Mouse (Mus musculus) adrenal gland, adult 2 months (tissue): ENCODE results near the gene Relch. TPM values are rescaled to one million over a fixed set of nuclear protein-coding genes. Genes with fewer than 3 reads are reported as not detected.
A peak's percentile ranks its signal among the peaks of the same experiment; 100 is the strongest.
"Not testable (repeated sequence)": the region's sequence is repeated elsewhere in the genome, so short reads cannot be mapped to it uniquely, and the experiment has no call there.

Experiments used
- DNase-seq: peaks from one replicate; pipeline ENCODE4 v3.0.0; 2021
- polyA plus RNA-seq: library from polyadenylated mRNA; depleted of rRNA; stranded (reverse); fragments of >200 nt; gene quantifications from 2 replicates; pipeline ENCODE4 v1.2.3, GENCODE M21; 2012
- total RNA-seq, 2 experiments: library from RNA; stranded (reverse); gene quantifications; 2 replicates each; pipeline ENCODE4 v1.2.3; 2021

The Relch gene
- total and polyA plus RNA-seq, 3 experiments = 29.1 to 37.9 (median 32.8) TPM

DNA sequence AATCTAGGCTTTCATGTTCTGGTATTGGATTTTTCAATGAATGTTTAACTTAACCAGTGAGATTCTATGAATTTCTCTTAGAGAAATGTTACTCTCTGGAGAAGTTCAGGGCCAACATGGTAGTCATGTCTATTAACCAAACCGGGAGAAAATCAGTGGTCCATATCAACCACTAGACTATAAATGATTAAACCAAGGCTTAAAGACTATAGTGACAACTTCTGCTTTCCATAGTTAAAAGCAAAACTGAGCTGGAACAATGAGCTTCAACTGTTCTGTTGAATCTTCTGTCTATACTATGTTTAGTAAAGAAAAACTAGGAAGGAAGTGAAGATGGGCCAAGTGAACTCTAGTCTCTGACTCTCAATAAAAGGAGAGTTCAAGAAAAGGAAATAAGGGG, 82.8 kb downstream of the Relch start:
- no peak for DNase-seq

DNA sequence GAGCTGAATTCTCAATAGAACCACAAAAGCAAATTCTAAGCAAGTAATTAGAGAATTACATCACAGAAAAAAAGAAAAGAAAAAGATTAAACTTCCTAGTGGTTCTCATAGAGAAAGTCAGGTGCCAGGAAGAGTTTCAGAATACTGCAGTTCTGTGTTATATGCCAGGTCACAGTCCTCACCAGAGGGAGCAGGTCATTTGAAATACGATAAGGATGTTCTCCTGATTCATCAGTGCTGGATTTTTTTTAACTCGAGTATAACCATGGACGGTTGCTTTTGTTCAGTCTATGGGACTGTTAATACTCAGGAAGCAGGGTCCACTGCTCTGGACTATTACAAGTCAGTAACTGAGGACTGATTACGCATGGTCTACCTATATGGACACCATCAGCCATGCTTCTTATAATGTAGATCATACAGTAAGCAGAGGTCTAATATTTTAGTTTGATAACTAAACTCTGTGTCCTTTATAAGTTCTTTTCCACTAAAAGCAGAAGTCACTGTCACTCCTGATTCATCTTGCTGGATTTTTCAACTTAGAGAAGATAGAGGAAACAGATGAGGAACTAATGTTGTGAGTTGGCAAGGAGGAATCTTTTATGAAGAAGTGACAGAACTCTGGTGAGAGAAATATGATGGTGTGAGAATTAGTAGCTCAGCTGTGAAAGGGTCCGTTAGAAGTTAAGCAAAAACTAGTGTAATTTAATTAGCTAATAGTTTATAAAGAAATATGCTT, 83.4 kb downstream of the Relch start:
- no peak for DNase-seq

DNA sequence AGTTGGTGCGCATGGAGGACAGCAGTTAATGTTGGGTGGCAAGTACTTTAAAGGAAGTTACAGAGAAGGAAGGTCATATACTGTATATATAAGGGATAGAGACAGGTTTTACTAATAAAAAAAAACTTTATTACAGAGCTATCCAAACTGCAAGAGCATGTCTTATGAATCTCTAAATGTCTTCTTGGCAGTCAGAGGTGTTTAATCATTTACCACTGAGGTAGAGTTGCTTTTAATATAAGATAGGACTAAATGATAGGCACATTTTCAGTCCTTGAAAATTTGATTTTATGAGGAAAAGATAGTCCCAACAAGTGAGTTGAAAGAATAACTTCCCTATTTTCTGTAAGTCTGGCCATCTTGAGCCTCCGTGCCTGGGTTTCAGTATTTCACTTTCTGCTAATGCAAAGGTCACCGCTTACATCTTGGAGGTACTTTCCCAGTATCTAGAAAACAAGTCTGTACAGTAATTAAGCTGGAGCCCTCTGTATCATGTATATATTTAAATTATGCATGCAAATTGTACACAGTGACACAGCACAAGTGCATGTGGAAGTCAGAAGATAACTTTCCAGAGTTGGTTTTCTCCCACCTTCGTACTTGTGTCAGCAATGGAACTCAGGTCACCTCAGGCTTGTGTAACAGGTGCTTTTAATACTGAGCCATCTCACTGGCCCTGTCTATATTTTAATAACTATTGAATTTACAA, 84.6 kb downstream of the Relch start:
- DNase-seq = no peak

DNA sequence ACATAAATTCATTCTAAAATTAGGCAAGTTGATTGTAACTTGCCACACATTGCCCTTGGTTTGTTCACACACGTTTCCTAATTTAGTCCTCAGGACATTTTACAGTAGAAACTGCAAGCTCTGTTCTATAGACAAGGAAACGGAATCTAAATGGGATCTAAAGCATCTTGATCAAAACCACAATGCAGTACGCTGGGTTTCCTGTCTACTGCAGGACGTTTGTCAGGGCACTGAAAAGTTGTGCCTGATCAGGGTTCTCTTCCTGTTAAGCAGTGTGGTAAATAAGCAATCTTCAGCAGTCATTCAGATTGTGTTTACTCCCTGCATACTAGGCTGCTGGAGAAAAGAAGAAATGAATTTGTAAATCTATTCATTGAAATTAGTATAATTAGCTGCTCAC, 88.5 kb downstream of the Relch start:
- no peak for DNase-seq

DNA sequence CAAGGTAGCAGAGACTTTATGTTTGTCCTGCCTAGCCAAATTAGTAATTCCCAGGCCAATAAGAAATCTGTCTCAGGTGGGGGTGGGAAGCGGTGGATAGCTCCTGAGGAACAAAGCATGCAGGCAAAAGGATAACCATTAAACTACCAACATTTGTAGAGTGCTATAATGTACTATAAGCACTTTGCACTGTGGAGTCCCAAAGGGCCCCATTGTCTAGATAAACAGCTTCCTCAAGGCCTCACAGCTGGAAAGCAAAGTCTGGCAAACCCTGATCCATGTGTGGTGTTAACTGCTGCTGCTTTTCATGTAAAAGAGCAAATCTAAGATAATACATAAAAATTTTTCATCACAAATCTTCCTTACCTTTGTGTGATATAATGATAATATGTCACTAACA, 89.3 kb downstream of the Relch start:
- DNase-seq = no peak

DNA sequence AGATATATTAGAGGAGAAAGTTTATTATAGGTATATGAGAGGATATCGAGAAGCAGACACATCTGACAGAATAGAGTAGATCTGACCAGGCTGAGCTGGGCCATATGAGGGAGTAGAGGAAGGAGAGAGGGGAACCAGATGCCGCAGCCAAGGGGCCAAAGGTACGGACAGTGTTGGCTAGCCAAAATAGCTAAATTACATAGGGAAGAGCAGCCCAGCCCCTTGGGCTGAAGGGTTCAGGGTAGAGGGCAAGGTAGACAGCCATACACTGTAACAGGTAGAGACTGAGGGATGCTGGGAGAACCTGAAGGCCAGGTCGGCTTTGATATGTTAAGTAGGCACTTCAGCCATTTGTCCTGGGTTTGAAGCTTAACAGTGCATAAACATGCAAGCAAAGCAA, 95.1 kb downstream of the Relch start:
- DNase-seq = no peak

DNA sequence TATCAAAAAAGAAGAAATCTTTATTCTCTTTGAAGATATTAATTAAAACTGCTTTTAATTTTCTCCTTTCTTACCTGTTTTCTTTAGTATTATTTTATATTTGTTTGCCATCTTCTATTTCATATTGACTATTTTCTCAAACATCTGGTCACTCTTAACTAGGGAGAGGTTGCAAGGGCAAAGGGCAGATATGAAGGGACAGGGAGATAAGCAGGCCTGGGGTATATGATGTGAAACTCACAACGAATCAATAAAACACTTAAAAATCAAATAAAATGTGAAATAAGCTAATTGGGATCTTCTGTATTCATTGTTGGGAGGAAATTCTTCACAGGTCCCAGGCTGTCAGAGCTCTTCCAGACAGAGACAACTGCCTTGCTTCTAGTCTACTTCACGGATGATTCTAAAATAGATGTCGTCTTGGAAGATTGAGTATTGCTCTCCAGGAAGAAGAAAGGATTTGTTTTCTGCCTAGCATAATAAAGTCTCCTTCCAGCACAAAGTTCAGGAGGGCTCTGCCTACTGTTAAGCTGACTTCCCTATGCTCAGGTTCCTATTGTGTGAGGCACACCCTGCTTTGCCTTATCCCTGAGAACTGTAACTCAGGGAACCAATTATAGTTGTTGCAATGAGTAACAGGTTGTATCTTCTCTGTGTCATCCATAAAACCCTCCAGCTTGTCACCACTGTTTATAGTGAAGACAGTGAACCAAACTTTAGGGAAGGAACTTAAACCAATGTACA, 95.9 kb downstream of the Relch start:
- no peak for DNase-seq

DNA sequence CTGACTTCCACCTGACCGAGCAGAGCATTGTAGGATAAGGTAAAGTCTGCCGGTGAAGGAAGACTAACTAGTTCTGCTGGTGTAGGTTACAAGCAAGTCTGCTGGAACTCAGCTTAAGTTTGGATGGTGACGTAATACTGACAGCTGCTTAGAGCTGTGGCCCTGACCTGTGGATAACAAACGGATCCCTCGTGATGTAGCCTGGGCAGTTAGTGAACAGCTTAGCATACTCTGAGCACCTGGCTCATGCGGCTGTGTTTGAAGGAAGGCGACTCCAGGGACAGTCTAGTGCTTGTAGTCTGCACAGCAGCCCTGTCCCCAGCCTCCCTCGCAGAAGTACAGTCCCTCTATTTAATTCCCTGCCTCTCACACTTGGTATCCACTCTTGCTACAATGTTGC, 101.9 kb downstream of the Relch start:
- DNase-seq = no peak

DNA sequence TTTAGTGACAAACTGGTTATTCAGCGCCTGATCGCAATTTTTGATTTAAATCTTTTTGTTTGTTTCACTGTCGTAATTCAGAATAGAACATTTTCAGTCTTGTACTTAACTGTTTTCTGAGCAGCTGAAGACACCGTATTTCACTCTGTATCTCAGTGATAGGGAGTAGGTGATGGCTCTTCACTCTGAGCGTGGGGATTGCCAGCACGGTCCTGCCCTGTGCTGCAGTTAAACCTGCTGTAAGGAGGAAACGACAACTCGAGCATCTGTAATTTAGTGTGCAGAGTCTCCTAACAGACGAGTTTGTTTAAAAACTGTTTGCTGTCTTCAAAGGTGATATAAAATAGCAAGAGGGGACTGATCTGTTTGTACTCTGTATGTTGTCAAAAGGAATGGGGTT, 102.4 kb downstream of the Relch start:
- not testable (repeated sequence) for DNase-seq

DNA sequence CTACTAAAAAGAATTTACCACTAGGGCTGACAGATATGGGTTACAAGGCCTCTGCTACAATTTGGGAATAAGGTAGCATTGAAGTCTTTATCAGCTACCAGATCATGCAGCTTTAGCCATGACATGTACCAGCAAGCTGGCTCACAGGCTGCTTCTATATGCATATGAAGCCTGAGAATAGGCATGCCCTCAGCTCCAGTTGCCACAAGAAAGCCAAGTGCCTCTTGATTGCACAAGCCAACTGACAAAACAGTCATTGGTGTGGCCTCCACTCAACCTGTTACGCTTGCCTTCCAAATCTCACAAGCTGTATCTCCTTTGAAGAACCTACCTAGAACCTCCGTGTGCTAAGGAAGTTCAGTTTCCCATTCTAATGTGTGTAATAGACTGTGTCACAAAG, 104.7 kb downstream of the Relch start:
- DNase-seq = no peak

DNA sequence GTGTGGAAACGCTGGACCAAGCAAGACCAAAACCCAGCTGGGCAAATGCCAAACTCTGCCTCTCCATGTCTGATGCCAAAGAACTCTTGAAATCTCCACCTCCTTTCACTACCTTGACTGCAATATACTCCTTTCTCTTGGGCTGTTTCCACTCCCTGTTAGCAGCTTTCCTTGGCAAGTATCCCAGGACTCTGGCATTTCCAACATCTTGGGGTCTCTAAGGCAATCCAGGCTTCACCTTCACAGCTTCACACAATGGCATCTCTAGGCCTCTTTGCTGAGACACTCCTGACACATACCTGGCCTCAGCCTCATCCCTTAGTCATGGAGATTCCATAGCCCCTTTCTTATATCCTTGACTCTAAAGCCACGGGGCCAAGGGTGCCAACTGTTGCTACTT, 107.0 kb downstream of the Relch start:
- no peak for DNase-seq

DNA sequence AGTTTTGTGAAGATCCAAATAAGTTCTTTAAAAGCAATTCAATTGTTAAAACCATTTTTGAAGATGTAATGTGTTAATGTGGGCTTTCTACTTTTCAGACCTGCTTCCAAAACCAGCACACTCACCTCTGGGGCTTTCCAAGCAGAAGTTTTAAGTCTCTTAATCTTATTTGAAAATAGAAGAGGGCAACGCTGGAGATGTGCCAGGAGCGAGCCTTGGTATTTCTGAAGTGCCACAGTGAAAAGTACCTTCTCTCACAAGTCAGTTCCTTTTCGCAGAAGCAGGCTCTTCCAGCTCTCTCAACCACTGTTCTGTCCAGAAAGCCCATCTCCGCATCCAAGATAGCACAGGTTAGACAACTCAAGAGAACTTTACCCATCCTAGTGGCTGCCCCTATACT, 112.8 kb downstream of the Relch start:
- no peak for DNase-seq

DNA sequence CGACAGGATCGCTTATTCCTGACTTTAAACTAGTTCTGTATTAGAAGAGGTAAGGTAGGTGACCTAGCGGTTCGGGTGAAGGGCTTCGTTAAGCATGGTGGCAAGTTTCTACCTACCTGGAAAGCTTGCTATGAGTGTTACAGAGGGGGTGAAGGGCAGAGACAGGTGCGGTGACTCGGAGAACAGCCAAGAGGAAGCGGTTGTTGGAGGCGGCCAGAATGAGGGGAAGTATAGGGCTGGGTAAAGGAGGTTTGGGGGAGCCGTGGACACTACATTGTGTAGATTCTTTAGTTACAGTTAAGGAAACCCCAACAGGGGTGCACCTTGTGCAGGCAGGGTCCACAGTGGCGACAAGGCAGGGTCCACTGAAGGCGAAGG, 116.4 kb downstream of the Relch start:
- DNase-seq = no peak

DNA sequence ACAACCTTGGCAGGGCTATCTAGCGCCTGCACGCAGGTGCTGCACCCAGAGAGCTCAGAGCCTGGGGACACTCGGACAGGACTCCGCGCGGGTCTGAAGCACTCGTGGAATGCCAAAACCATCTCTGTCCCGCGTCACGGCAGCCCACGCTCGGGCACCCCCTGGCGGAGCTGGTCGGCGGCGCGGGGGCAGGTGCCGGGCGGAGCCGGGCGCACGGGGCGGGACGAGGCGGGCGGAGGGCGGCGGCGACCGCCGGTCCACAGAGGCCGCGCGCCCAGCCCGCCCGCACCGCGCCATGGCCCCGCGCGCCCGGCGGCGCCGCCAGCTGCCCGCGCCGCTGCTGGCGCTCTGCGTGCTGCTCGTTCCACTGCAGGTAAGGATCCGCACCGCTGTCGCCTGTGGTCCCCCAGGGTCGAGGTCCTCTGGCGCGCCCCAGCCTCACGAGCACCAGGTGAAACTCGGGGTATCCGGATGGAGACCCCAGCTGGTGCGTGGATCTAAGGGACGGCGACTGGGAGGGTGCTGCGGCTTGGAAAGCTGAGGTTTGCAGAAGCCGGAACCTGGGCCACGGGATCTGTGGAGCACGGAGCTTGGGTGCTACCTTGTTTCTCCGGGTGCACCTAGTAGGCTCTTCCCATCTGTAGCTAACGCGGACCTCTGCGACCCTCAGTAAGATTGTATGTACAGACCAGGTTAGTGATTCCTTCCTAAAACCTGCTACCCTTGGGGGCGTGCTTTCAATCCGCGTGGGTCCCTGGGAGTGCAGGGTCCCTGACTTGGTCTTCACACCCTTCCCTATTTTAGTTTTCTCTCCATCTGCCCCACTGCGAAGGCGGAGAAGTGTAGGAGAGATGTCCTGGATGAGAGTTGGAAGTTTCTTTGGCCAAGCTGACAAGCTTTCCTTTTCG, 117.0 kb downstream of the Relch start, which contains the start of gene Tnfrsf11a:
Tnfrsf11a (plus strand) TSS at position 262 of the 908 bp plus-strand sequence.
- peak; percentile 75 for DNase-seq

DNA sequence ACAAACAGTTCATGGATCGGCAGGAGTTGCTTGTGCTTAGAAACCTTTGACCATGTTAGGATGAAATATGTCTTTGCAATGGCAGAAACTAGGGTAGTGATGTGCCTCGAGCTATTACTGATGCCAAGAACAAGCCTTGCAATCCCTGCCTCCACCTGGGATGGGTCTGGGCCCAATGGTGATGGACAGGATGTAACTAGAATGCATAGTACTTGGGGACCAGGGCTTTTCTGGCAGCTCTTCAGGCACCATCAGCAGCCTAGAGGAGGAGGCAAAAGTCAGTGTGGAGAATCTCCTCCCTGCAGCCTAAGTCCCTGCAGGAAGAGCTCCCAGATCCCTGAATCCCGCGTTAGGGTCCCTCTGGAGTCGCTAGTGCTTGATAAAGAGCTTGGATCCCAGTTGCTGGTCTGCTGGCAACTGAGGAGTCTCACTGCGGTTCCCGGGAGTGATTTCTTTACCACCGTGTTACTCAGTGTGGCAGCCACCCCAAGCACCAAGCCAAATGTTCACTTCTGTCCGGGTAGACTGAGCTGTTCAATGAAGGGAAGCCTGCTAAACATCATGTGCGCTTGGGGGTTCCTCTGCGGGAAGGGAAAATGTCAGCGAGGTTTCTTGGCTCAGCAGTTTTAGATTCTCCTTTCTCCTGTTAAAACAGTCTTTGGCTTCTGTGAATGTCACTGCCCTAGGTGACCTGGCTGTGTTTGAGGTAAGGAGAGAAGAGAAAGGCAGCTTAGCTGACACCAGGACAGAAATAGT, 117.9 kb downstream of the Relch start:
- no peak for DNase-seq

DNA sequence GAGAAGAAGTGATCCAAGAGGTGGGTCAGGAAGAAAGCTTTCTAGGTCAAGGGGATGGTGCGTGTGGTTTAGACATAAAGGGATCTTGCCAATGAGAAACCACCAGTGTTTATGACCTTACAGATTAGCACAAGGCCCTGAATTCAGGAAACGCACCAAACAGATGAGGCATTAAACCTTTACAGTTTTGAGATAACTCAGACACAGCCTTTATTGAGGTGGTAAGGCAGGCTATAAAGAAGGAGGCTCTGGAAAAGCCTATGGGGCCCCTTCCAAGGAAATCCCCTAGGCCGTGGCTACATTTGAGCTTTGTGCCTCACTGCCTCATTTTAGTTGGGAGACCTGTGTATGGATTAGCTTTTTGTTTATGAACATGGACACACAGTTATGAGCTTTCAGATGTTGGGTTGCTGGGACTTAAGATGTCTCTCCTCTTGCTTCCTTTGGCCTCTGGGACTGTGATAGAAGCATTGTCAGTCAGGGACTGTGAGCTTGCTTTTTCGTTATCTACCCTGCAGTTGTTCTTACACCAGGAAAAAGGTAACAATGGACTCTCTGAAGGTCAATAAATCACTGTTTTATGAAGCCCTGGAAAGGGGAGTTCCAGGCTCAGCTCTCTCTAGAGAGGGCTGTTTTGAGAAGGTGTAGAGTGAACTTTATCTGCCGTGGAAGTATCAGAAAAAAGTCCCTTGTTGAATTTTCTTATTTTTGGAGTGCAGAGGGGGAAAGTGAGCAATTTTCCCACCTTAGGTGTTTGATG, 120.8 kb downstream of the Relch start:
- no peak for DNase-seq

DNA sequence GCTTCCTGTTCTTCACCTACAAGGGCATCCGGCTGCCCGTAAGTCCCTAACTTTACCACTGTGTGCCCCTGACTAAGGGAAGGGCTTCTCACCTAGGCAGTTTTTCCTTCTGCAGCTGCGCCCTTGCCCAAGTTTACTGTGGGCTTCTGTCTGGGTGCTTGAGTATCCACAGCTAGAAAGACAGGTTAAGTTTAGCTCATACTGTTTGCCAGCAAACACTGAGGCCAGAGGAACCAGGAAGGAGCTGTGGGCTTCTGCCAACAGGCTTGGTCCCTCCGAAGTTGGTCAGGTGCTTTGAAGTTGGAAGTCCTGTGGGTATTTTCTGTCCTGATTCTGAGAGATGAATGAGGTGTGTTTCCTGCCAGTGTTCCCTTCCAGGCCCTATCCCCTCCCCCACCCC, 121.5 kb downstream of the Relch start:
- DNase-seq = peak; percentile 4

DNA sequence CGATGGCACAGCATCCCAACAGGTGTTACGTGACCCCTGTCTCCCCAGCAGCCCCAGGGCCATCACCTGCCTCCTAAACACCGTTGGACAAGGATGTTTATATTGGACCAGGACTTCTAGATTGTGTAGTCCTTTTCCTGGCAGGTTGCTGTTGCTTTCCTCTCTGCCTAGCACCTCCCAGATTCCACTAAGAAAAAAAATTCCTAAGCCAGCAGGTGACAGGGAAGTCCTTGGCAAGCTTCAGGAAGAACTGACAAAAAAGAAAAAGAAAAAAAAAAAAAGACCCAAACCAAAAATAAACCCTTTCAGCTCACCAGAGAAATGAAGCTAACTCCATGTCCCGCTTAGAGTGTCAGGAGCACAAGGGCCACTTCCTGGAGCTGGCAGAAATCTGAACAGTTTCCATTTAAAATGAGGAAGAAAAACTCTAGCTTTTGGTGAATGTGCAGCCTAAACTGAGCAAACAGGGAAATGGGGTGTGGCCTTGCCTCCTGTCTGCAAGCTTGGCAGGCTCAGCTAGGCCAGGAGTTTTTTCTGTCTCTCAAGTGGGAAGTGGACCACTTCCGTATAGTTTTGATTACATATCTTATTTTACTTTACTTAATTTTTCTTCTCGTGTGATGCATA, 123.2 kb downstream of the Relch start:
- DNase-seq = peak; percentile 23

DNA sequence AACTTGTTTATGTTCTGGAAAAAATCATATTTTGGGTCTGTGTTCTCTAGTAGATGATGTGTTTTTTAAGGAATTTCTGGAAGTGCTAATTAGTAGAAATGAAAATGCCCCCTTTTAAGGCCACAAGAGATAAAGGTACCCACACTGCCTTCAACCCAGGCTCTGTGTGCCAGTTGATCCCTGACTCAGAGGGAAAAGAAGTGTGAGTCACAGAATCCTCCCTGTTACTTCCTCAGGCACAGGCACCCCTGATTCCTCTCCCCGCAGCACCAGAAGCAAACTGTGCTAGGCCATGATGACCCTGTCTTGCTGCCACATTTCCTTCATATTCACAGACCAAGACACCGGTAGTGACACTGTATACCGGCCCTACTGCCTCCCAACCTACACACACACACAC, 126.4 kb downstream of the Relch start:
- peak; percentile 29 for DNase-seq

DNA sequence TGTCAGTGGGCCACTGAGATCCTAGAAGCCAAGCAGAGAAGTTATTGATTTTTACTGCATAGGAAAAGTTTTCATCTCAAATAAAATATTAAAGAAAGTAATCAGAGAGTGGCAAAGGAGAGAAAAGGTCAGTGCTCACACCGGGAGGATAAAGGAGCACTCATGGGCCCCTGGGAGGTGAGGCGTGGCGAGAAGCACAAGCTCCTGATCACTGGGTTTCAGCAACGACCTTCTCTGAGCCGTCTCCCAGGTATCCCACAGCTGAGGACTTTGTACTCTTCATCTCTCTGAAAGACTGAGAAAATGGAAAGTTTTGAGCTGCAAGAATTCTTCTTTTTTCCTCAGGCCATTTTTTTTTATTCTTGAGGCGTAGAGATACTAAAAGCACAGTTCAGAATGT, 131.0 kb downstream of the Relch start:
- no peak for DNase-seq
